Mouse (Mus musculus): ENCODE measurements around the gene Taok3.
A peak's percentile ranks its signal among the peaks of the same experiment; 100 is the strongest.

Gene Taok3

GRCm38 (mm10) chr5:117302899-117303298 is 183.0 kb downstream of the Taok3 start:
- DNase-seq (ENCODE audit: low spot score): no peak

- no peak for DNase-seq (ENCODE audit: low spot score)
Observed at GRCm38 (mm10) chr5:117303691-117304579, 184.0 kb downstream of the Taok3 start.

GRCm38 (mm10) chr5:117304947-117305346 is 185.0 kb downstream of the Taok3 start:
- DNase-seq (ENCODE audit: low spot score): peak; percentile 77

- no peak for DNase-seq (ENCODE audit: low spot score)
Observed at GRCm38 (mm10) chr5:117305754-117306153, 185.8 kb downstream of the Taok3 start.

GRCm38 (mm10) chr5:117306826-117307225 is 186.9 kb downstream of the Taok3 start:
- no peak for DNase-seq (ENCODE audit: low spot score)

GRCm38 (mm10) chr5:117307699-117308098 is 187.8 kb downstream of the Taok3 start:
- peak; percentile 65 for DNase-seq (ENCODE audit: low spot score)

GRCm38 (mm10) chr5:117313420-117313819 is 193.5 kb downstream of the Taok3 start:
- no peak for DNase-seq (ENCODE audit: low spot score)

GRCm38 (mm10) chr5:117313909-117314308 is 194.0 kb downstream of the Taok3 start:
- no peak for DNase-seq (ENCODE audit: low spot score)

GRCm38 (mm10) chr5:117314587-117315428 is 194.9 kb downstream of the Taok3 start:
- no peak for DNase-seq (ENCODE audit: low spot score)

- DNase-seq (ENCODE audit: low spot score): peak; percentile 82
Observed at GRCm38 (mm10) chr5:117318741-117319629, 199.1 kb downstream of the Taok3 start, which contains the start of gene Vsig10. TSS of gene Vsig10 (plus strand) at chr5:117319083.

GRCm38 (mm10) chr5:117323751-117324150 is 203.8 kb downstream of the Taok3 start:
- no peak for DNase-seq (ENCODE audit: low spot score)
